Mouse (Mus musculus) bone marrow macrophage, adult 2 months (primary cell): ENCODE measurements around the gene Usp6nl.

Experiments
- CTCF ChIP-seq: IDR thresholded peaks from 2 replicates; pipeline ENCODE4 v1.5.1; 2012; ENCODE audit warnings: low read depth, mild to moderate bottlenecking, low read length, moderate library complexity
- POLR2A ChIP-seq: IDR thresholded peaks from 2 replicates; pipeline ENCODE4 v1.6.1; 2012; ENCODE audit warnings: mild to moderate bottlenecking, low read depth, low read length, borderline replicate concordance

- no peak for TF ChIP-seq CTCF
- no peak for TF ChIP-seq POLR2A
These were observed 68.8 kb downstream of the Usp6nl start for GRCm38 (mm10) chr2:6391261-6391660.
